Mouse (Mus musculus) adrenal gland, postnatal 10 days (tissue): ENCODE data around the gene Gatc. TPM values are rescaled to one million over a fixed set of nuclear protein-coding genes. Genes with fewer than 3 reads are reported as not detected.

Experiments
- total RNA-seq, 2 experiments: library from RNA; stranded (reverse); gene quantifications; 2 replicates each; pipeline ENCODE4 v1.2.3; 2021

Gene Gatc
- total RNA-seq, 2 experiments from 2014 or later, result 19.1 to 20.1 TPM

Other genes starting within 250 kb of the Gatc start
- gene Gm10401, start 242.9 kb downstream of the Gatc start, total RNA-seq, result not detected
- 100 to 1,000 TPM; 356 to 367 TPM for gene Acads, start 221.8 kb downstream of the Gatc start, total RNA-seq
- 10 to 100 TPM; 31.8 to 34.1 TPM for gene Unc119b, start 206.2 kb downstream of the Gatc start, total RNA-seq
- 100 to 1,000 TPM; 160 to 163 TPM for gene Mlec, start 183.0 kb downstream of the Gatc start, total RNA-seq
- gene Cabp1, start 146.8 kb downstream of the Gatc start, total RNA-seq, result 1 to 10 TPM; 4.1 to 4.4 TPM
- gene Pop5, start 105.3 kb downstream of the Gatc start, total RNA-seq, result 10 to 100 TPM; 86.6 to 97.6 TPM
- gene Rnf10, start 68.3 kb downstream of the Gatc start, total RNA-seq, result 100 to 1,000 TPM; 228 to 254 TPM
- 100 to 1,000 TPM in 1 of 2 experiments, 10 to 100 TPM in 1; 90.7 to 114 TPM for gene Coq5, start 61.5 kb downstream of the Gatc start, total RNA-seq
- gene Dynll1, start 40.2 kb downstream of the Gatc start, total RNA-seq, result 100 to 1,000 TPM; 243 to 258 TPM
- 10 to 100 TPM; 67.1 to 70.7 TPM for gene Srsf9, start 14.0 kb downstream of the Gatc start, total RNA-seq
- gene Triap1, start within 50 bp of the Gatc start, total RNA-seq, result 10 to 100 TPM; 28.5 to 30.1 TPM
- gene Cox6a1, start 7.8 kb upstream of the Gatc start, total RNA-seq, result 1,000 to 10,000 TPM; 1,718 to 1,856 TPM
- gene Msi1, start 88.4 kb upstream of the Gatc start, total RNA-seq, result 10 to 100 TPM; 15.9 to 16.2 TPM
- gene Pla2g1b, start 125.1 kb upstream of the Gatc start, total RNA-seq, result not detected
- 10 to 100 TPM; 15.8 to 31.4 TPM for gene Sirt4, start 143.5 kb upstream of the Gatc start, total RNA-seq
- gene Pxn, start 165.5 kb upstream of the Gatc start, total RNA-seq, result 10 to 100 TPM; 55.1 to 72.4 TPM
- gene Rplp0, start 218.3 kb upstream of the Gatc start, total RNA-seq, result 100 to 1,000 TPM; 933 to 968 TPM
- gene Gcn1l1, start 224.1 kb upstream of the Gatc start, total RNA-seq, result 10 to 100 TPM; 52.4 to 63.2 TPM